Mouse (Mus musculus) cerebellum, adult (tissue): ENCODE measurements around the gene Gngt2.

ENCODE experiments used
- ATAC-seq: cut with Nextera tagmentation; 2 replicates; pipeline ENCODE4 v1.9.2; 2017; ENCODE audit warnings: mild to moderate bottlenecking, moderate library complexity, mixed read lengths; ENCODE audit not compliant: insufficient number of reproducible peaks, low FRiP score, low TSS enrichment

Gngt2 gene

DNA sequence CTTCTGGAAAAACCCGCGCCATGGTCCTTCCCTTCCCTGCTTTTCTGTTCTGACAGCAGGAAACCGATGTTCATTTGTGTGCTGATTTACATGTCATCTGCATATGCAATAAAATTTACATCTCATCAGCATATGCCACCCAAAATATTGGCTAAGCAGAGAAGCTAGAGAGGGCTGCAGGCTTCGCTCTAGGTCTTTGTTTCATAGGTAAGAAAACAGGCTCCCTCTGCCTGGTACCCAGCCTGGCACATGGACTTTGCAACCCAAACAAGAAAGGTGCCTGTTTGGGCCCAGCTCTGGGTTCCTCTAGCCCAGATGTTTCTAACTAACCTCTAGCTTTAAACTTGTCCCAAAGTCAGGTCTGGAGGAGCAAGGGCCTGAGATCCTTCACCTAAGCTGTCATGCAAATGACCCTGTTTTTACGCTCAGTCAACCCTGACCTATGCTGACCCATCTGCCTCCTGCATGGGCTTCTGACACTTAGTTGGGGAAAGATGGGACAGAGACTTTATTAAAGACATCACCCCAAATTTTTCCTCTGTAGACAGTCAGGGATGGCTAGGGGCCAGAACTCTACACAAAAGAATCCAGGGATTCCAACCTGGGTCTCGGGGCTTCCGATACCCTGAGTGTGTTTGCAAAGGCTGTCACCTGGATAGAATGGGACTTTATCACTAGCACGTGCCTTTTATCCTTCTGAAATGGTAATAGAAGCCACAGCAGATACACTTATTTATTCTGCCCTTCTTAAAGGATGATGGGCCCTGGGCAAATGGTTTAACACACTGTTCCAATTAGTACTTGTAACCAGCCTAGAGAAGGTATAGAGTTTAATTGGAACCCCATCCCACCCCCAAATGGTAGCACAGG lies 2.2 kb downstream of the Gngt2 start:
- ATAC-seq = no peak

DNA sequence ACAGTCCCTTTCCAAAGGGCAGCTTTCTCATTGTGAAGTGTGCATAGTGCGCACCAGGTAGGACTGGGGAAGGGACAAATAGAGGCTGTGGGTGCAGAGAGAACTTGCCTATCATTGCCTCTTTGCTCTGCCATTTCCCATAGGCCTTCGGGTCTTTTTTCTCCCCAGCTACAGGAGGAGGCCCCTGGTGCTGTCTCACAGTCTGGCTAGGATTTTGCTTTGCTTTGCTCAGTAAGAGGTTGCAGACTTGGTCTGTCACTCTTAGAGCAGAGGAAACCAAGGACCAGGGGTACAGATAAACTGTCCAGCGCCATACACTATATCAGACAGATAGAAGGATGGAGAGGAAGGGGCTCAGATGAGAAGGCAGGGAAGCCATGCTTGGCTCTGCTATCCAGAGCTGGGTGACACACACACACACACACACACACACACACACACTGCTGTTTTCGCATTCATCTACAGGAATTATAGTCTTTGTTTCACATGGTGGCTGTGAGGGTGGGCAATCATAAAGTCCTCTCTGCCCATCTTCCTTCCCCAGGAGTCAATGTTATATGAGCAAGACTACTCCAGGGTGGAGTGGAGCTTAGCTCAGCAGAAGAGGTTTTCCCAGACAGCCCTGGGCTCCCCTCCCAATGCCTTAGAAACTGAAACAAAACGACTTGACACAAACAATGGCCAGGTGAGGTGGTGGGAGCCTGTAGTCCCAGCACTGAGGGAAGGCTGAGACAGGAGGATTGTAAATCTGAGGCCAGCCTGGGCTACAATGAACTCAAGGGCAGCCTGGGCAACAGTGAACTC lies 3.9 kb downstream of the Gngt2 start:
- ATAC-seq = no peak

DNA sequence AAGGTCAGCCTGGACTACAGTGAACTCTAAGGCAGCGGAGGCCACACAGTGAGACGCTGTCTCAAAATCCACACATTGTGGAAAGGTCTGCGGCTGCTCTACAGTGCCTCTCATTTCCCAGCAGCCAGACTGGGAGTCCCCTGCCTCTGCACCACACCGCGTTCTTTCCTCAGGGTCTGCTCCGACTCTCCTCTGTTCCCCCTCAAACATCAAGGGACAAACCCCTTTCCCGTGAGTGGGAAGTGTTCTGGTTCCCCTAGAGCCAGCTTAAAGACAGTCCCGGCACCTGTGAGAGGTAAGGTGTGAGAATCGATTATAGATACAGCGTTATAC lies 4.4 kb downstream of the Gngt2 start:
- no peak for ATAC-seq

DNA sequence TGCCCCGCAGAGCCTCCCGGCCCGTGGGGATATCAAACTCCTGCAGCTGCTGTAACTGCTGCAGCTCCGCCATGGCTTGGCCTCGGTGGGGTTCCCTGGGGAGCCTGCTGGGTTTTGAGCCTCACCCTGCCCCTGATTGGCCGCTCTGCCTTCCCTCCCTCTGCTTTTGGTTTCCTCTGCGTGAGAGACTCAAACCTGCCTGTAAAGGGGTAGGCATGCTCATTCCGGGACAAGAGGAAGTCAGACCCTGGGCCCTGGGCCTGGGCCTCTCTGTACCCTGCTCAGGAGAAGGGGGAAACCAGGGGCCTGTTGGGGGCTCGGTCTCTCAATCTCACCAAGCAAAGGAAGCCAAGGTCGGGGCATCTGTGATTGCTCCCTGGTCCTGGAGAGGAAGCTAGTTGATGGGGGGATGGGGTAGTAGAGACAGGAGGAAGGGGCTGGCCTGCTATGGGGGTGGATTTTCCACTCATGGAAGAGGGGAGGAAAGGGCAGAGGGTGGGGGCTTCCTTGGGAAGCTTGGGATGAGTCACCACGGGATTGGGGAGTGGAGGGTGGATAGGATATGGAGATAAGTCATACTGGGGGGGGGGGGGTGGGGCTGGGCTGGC lies 5.2 kb downstream of the Gngt2 start, which contains the start of gene Abi3:
Gene Abi3 (minus strand): TSS at position 403 of the 608 bp plus-strand sequence.
- no peak for ATAC-seq

DNA sequence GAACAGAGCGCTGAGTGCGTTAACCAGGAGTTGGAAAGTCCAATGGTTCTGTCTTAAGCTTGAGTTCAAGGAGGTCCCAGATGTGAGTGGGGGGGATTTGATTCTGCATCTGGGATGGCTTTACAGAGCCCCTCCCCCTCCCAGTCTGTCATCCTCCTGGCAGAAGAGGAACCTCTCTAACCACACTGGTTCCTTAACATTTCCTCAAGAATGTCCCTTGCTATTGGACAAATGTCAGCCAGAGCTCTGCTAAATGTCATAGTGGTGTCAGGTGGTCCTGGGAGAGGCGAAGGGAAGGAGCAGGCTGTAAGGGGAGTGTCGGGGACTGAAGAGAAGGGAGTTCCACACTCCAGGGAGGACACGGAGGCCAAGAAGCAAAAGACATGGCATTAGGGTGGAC lies 5.9 kb downstream of the Gngt2 start:
- ATAC-seq = no peak

- ATAC-seq = no peak
These were observed 6.5 kb downstream of the Gngt2 start for GRCm38 (mm10) chr11:95843421-95843950.

GRCm38 (mm10) chr11:95844935-95845334 lies 7.9 kb downstream of the Gngt2 start:
- ATAC-seq = no peak

DNA sequence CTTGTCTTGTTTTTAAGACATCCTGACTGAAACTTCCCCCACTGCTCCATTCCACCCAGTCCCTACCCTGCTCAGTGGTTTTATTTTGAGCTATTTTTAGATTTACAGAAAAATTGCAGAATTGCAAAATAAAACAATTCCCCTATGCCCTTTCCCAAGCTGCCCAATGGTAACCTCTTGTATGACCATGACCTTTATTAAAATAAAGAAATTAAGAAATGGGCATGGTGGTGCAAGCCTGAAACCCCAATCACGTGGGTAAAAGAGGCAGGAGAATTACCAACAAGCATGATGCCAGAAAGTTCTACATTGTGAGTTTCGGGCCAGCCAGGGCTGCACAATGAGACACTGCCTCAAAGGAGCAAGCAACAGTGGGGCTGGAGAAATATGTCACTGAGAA lies 13.9 kb downstream of the Gngt2 start:
- ATAC-seq = no peak

- no peak for ATAC-seq
These were observed 16.7 kb downstream of the Gngt2 start for GRCm38 (mm10) chr11:95853684-95854083.

DNA sequence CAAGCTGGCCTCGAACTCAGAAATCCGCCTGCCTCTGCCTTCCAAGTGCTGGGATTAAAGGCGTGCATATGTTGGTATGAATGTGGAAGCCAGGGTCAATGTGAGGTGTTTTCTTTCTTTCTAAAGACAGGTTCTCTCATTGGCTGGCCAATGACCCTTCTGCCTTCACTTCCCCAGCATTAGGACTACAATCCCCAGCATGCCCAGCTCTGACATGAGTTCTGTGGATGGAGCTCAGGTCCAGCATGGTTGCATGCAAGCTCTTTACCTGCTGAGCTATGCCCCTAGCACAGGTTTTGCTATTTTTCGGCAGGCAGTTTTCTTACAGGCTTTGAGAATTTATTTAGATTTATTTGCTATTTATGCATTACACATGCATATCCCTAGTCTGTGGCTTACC lies 20.3 kb downstream of the Gngt2 start:
- ATAC-seq = no peak

DNA sequence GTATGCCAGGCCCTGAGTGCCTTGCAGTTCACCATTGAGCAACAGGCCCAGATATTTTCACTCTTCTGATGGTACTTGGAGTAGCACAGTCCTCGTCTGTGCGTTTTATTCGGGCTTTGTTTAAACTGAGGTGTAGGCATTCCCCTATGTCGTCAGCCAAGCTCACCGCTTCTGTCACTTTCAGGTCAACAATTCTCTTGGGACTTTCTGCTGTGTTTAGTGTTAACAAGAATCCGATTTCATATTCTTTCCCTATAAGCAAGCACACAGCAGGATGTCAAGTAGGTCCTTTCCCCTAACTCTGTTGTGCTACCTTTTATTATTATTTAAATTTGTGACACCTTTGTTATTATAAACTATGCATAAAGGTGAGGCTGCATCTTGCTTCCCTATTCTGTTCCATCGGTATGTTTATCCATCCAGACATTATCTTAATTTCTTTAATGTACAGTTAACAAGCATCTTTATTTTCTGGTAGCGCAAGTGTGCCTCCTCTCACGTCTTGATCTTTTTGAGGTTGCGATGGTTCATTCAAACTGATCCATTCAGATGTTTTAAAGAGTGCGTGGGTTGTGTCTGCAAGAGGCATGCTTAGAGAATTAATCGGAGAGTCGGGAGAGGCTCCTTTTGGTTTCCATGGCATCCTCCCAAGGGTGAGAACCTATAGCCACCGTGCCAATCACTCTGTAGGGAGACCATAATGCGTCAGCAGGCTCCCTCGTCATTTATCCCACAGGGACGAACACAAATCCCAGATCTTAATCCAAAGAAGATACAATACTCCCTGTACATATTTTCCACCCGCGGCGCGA lies 20.9 kb downstream of the Gngt2 start:
- no peak for ATAC-seq

- ATAC-seq = peak; percentile 96
These were observed 21.8 kb downstream of the Gngt2 start for GRCm38 (mm10) chr11:95858528-95859467.

- ATAC-seq = peak; percentile 50; the same call in 1 of the 2 replicates
These were observed 22.4 kb downstream of the Gngt2 start for GRCm38 (mm10) chr11:95859468-95859855.

- ATAC-seq = no peak
These were observed 23.1 kb downstream of the Gngt2 start for GRCm38 (mm10) chr11:95860071-95860490.

DNA sequence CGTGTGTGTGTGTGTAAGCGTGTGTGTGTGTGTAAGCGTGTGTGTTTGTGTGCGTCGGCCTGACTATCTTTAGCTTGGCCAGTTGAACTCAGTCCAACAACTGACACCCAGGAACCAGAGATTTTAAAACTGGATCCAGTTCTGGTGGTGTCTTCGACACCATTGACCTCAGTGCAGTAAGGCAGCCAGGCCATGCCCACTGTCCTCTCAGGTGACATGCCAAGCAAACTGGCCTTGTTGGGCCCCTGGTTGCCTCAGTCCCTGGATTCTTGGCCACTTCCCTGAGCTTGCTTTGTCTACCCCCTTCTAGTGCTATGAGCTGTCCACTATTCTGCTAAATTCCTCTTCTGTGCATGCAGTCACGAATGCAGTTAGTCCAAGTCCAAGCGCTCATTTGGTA lies 24.4 kb downstream of the Gngt2 start:
- no peak for ATAC-seq

GRCm38 (mm10) chr11:95869442-95869841 lies 32.4 kb downstream of the Gngt2 start:
- no peak for ATAC-seq

GRCm38 (mm10) chr11:95869918-95870470 lies 33.0 kb downstream of the Gngt2 start:
- ATAC-seq = no peak

- no peak for ATAC-seq
These were observed 38.8 kb downstream of the Gngt2 start for GRCm38 (mm10) chr11:95875804-95876203.

GRCm38 (mm10) chr11:95876296-95876695 lies 39.3 kb downstream of the Gngt2 start:
- no peak for ATAC-seq
